Mouse (Mus musculus): ENCODE measurements around the gene Tmem182.

DNA sequence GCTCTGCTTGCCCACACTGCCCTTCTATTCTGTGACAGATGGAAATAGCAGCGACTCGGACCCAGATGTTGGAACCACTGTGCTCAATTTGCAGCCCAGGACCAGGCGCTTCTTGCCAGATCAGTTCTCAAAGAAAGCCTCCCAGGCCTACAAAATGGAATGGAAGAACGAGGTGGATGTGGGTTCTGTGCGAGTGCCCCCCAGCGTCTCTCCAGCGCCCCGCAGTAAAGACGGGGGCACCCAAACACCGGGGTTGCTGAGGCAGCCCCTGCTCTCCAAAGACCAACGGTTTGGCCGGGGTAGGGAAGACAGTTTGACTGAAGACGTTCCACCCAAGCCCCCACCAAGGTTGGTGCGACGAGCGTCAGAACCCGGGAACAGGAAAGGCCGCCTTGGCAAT is 37.8 kb upstream of the Tmem182 start:
- TF ChIP-seq CTCF (conservative IDR thresholded peaks at IDR 0.05; ENCODE audit: insufficient read depth, insufficient read length, low read depth, low read length) (no peak), POLR2A (IDR thresholded peaks at IDR 0.05; ENCODE audit: low read depth, low read length) (no peak)
